In genomic region chr3:56438020-56438747, GRCm38 (mm10) we compare ENCODE assay signal across 10 mouse cellular contexts.
DNase-seq lines count a peak whose midpoint lies in the region; ATAC-seq and TF ChIP-seq lines count a peak whose summit lies in the region.
"Had no signal": no experiment of that assay in that cellular context is flagged by ENCODE, and none has a peak within 500 bp of the region (broad histone marks: within the 10 kb centered on the region; RNA-seq: fewer than 3 reads in every experiment).

No protein-coding gene starts in this region.

- no peaks in the 10 kb centered on the region; the same call in 1 of the 2 replicates for H3K4me1 ChIP-seq in lung, embryonic 14.5 days (ENCODE audit: insufficient read depth)
- peaks cover 7% of the 10 kb centered on the region for H3K4me1 ChIP-seq in hindbrain, embryonic 12.5 days
- H3K4me1 ChIP-seq in kidney, embryonic 14.5 days (ENCODE audit: control insufficient read depth, insufficient read depth, low read length) = no peaks in the 10 kb centered on the region
- peaks cover 10% of the 10 kb centered on the region for H3K4me1 ChIP-seq in neural tube, embryonic 15.5 days
- H3K4me1 ChIP-seq: liver, embryonic 13.5 days had no signal

- H3K9ac ChIP-seq in lung, embryonic 14.5 days = no peak overlapping the region
- H3K9ac ChIP-seq in hindbrain, embryonic 12.5 days = no peak overlapping the region
- no peak overlapping the region for H3K9ac ChIP-seq in kidney, embryonic 14.5 days (ENCODE audit: low read depth, low read length)
- H3K9ac ChIP-seq in neural tube, embryonic 15.5 days (replicated peaks) = no peak overlapping the region
- H3K9ac ChIP-seq: embryonic facial prominence, embryonic 12.5 days; liver, embryonic 13.5 days had no signal

- no peak overlapping the region for H3K4me2 ChIP-seq in lung, embryonic 14.5 days
- 0 out of 2 replicates have a peak overlapping the region, but pooled peaks have one; percentile 6 for H3K4me2 ChIP-seq in hindbrain, embryonic 12.5 days (replicated peaks)
- no peak overlapping the region for H3K4me2 ChIP-seq in kidney, embryonic 14.5 days (replicated peaks; ENCODE audit: low read depth, low read length)
- H3K4me2 ChIP-seq in neural tube, embryonic 15.5 days = peak overlapping the region; percentile 30
- H3K4me2 ChIP-seq: embryonic facial prominence, embryonic 12.5 days; liver, embryonic 13.5 days had no signal

- TF ChIP-seq CTCF in lung, embryonic 14.5 days (IDR thresholded peaks at IDR 0.05; ENCODE audit: low read depth) = no peak

- 41% methylated on average over 12 of the region's 12 CpGs for WGBS in lung, embryonic 14.5 days
- 50% methylated on average over 12 of the region's 12 CpGs for WGBS in hindbrain, embryonic 12.5 days
- WGBS in kidney, embryonic 14.5 days = 47% methylated on average over 12 of the region's 12 CpGs
- WGBS in neural tube, embryonic 15.5 days = 26% methylated on average over 12 of the region's 12 CpGs

- no peak overlapping the region for H3K4me3 ChIP-seq in lung, embryonic 14.5 days (ENCODE audit: low read depth, low read length)
- no peak overlapping the region for H3K4me3 ChIP-seq in hindbrain, embryonic 12.5 days
- no peak overlapping the region for H3K4me3 ChIP-seq in kidney, embryonic 14.5 days (ENCODE audit: low read length)
- no peak overlapping the region for H3K4me3 ChIP-seq in neural tube, embryonic 15.5 days (replicated peaks)
- H3K4me3 ChIP-seq: embryonic facial prominence, embryonic 12.5 days; liver, embryonic 13.5 days had no signal

- no peaks in the 10 kb centered on the region for H3K9me3 ChIP-seq in lung, embryonic 14.5 days (ENCODE audit: low read depth, low read length)
- no peaks in the 10 kb centered on the region for H3K9me3 ChIP-seq in hindbrain, embryonic 12.5 days (replicated peaks)
- no peaks in the 10 kb centered on the region for H3K9me3 ChIP-seq in kidney, embryonic 14.5 days (ENCODE audit: control insufficient read depth, low read length)
- H3K9me3 ChIP-seq in neural tube, embryonic 15.5 days (replicated peaks) = no peaks in the 10 kb centered on the region
- H3K9me3 ChIP-seq: embryonic facial prominence, embryonic 12.5 days; liver, embryonic 13.5 days had no signal

- H3K36me3 ChIP-seq in lung, embryonic 14.5 days (ENCODE audit: insufficient read depth) = no peaks in the 10 kb centered on the region
- H3K36me3 ChIP-seq in hindbrain, embryonic 12.5 days = no peaks in the 10 kb centered on the region
- no peaks in the 10 kb centered on the region for H3K36me3 ChIP-seq in kidney, embryonic 14.5 days (ENCODE audit: control insufficient read depth, insufficient read depth, low read length)
- H3K36me3 ChIP-seq in neural tube, embryonic 15.5 days = no peaks in the 10 kb centered on the region
- H3K36me3 ChIP-seq: embryonic facial prominence, embryonic 12.5 days; liver, embryonic 13.5 days had no signal

- peak; percentile 66 for DNase-seq in lung, embryonic 14.5 days
- no peak for DNase-seq in lung, postnatal 14 days
- DNase-seq in frontal cortex, postnatal 36 days (ENCODE audit: low spot score in 2 of 2) = no peak
- no peak for DNase-seq in gastrocnemius, postnatal 10 days
- DNase-seq: cerebellum, adult 11-12 months; liver, embryonic 13.5 days had no signal

- ATAC-seq in lung, embryonic 14.5 days (ENCODE audit: insufficient read depth) = peak; percentile 72; the same call in 1 of the 2 replicates
- ATAC-seq in hindbrain, embryonic 12.5 days (ENCODE audit: low FRiP score) = peak; percentile 52; the same call in 1 of the 2 replicates
- ATAC-seq in kidney, embryonic 14.5 days (ENCODE audit: low FRiP score, low TSS enrichment) = peak; percentile 72; the same call in 1 of the 2 replicates
- ATAC-seq in neural tube, embryonic 15.5 days (ENCODE audit: low FRiP score) = peak; percentile 55; the same call in 1 of the 2 replicates

- H3K27ac ChIP-seq in lung, embryonic 14.5 days (ENCODE audit: low read depth) = no peak overlapping the region; the same call in 1 of the 2 replicates
- H3K27ac ChIP-seq in hindbrain, embryonic 12.5 days = peak overlapping the region; percentile 19; the same call in 1 of the 2 replicates
- peak overlapping the region; percentile 3; the same call in 1 of the 2 replicates for H3K27ac ChIP-seq in kidney, embryonic 14.5 days (ENCODE audit: low read depth, low read length)
- H3K27ac ChIP-seq in neural tube, embryonic 15.5 days (replicated peaks) = 0 out of 2 replicates have a peak overlapping the region, but pooled peaks have one; percentile 51
- H3K27ac ChIP-seq: embryonic facial prominence, embryonic 12.5 days; liver, embryonic 13.5 days had no signal

- no peaks in the 10 kb centered on the region for H3K27me3 ChIP-seq in lung, embryonic 14.5 days (ENCODE audit: insufficient read depth, low read length)
- H3K27me3 ChIP-seq in hindbrain, embryonic 12.5 days = no peaks in the 10 kb centered on the region
- no peaks in the 10 kb centered on the region for H3K27me3 ChIP-seq in kidney, embryonic 14.5 days (ENCODE audit: control insufficient read depth, insufficient read depth, low read length)
- no peaks in the 10 kb centered on the region for H3K27me3 ChIP-seq in neural tube, embryonic 15.5 days (replicated peaks)
- H3K27me3 ChIP-seq: embryonic facial prominence, embryonic 12.5 days; liver, embryonic 13.5 days had no signal

Comparison
In these comparisons a context has a peak if more than half of its experiments do, and no peak if none do; other contexts are left out.
1. H3K4me2 ChIP-seq: peak in hindbrain, embryonic 12.5 days (single experiment) and neural tube, embryonic 15.5 days (single experiment); none in lung, embryonic 14.5 days (single experiment) and kidney, embryonic 14.5 days (single experiment).
2. Peak in every context shown above with its lines, with median percentiles within 50 percentile points of each other: ATAC-seq.